Mouse (Mus musculus): ENCODE data around the gene Adipoq. TPM values are rescaled to one million over a fixed set of nuclear protein-coding genes. Genes with fewer than 3 reads are reported as not detected.
"Not testable (repeated sequence)": the region's sequence is repeated elsewhere in the genome, so short reads cannot be mapped to it uniquely, and the experiment has no call there.

Adipoq gene
- polyA plus RNA-seq, 1 experiment from 2014 or later: 0.21 TPM

- Histone ChIP-seq H3K27ac (ENCODE audit: low read length) (no peak overlapping the region), H3K4me1 (ENCODE audit: insufficient read depth, low read length) (0 out of 2 replicates have a peak, but pooled peaks cover 4% of the 10 kb centered on the region), H3K27me3 (ENCODE audit: insufficient read depth, low read length) (no peaks in the 10 kb centered on the region), H3K36me3 (ENCODE audit: insufficient read depth, low read length) (no peaks in the 10 kb centered on the region), H3K9me3 (ENCODE audit: low read length) (0 out of 2 replicates have a peak, but pooled peaks cover 8% of the 10 kb centered on the region), H3K4me2 (replicated peaks; ENCODE audit: low read depth, low read length) (no peak overlapping the region), H3K4me3 (ENCODE audit: low read length) (no peak overlapping the region), H3K9ac (replicated peaks; ENCODE audit: low read length) (no peak overlapping the region)
- WGBS: 88% methylated on average over 5 of the region's 5 CpGs
- no peak for ATAC-seq (ENCODE audit: low FRiP score, low TSS enrichment)
These were observed 28.5 kb downstream of the Adipoq start for GRCm38 (mm10) chr16:23174855-23175254.

- Histone ChIP-seq H3K4me1 (ENCODE audit: insufficient read depth, low read length) (no peaks in the 10 kb centered on the region), H3K27ac (ENCODE audit: low read length) (no peak overlapping the region), H3K4me2 (replicated peaks; ENCODE audit: low read depth, low read length) (no peak overlapping the region), H3K9ac (replicated peaks; ENCODE audit: low read length) (no peak overlapping the region), H3K4me3 (ENCODE audit: low read length) (no peak overlapping the region), H3K27me3 (ENCODE audit: insufficient read depth, low read length) (no peaks in the 10 kb centered on the region), H3K36me3 (ENCODE audit: insufficient read depth, low read length) (no peaks in the 10 kb centered on the region), H3K9me3 (ENCODE audit: low read length) (0 out of 2 replicates have a peak, but pooled peaks cover 8% of the 10 kb centered on the region)
- no peak for ATAC-seq (ENCODE audit: low FRiP score, low TSS enrichment)
- whole genome bisulfite sequencing: 48% methylated on average over 3 of the region's 3 CpGs
These were observed 29.6 kb downstream of the Adipoq start for GRCm38 (mm10) chr16:23175956-23176355.

GRCm38 (mm10) chr16:23177856-23178255 is 31.5 kb downstream of the Adipoq start:
- 0 out of 2 replicates have a peak, but pooled peaks cover 2% of the 10 kb centered on the region for H3K9me3 ChIP-seq (ENCODE audit: low read length)
- no peak overlapping the region for H3K4me3 ChIP-seq (ENCODE audit: low read length)
- no peaks in the 10 kb centered on the region for H3K4me1 ChIP-seq (ENCODE audit: insufficient read depth, low read length)
- H3K4me2 ChIP-seq (replicated peaks; ENCODE audit: low read depth, low read length): no peak overlapping the region
- no peak for ATAC-seq (ENCODE audit: low FRiP score, low TSS enrichment)
- 95% methylated on average over 2 of the region's 2 CpGs for whole genome bisulfite sequencing
- H3K9ac ChIP-seq (replicated peaks; ENCODE audit: low read length): no peak overlapping the region
- H3K36me3 ChIP-seq (ENCODE audit: insufficient read depth, low read length): no peaks in the 10 kb centered on the region
- no peak overlapping the region for H3K27ac ChIP-seq (ENCODE audit: low read length)
- no peaks in the 10 kb centered on the region for H3K27me3 ChIP-seq (ENCODE audit: insufficient read depth, low read length)

DNA sequence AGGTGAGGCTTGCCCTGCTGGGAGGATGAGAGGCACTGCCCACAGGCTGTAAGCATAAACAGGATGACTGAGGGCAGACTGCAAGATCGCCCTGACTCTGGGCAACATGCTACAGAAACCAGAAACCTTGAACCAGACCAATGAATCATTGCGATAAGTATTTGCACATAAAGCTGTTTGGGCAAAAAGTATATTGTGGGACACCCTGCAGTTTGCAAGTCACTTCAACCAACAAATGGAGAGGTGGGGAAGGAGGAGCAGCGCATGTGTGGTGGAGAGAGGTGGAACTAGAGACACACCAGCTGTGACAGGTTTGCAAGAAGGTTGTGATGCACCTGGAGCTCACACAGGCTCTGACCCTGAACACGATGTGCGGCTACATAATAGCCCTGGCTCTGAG is 32.5 kb downstream of the Adipoq start:
- no peak for ATAC-seq (ENCODE audit: low FRiP score, low TSS enrichment)
- 83% methylated on average over 5 of the region's 5 CpGs for WGBS
- no peaks in the 10 kb centered on the region for H3K27me3 ChIP-seq (ENCODE audit: insufficient read depth, low read length)
- no peaks in the 10 kb centered on the region for H3K9me3 ChIP-seq (ENCODE audit: low read length)
- H3K9ac ChIP-seq (replicated peaks; ENCODE audit: low read length): no peak overlapping the region
- H3K27ac ChIP-seq (ENCODE audit: low read length): no peak overlapping the region
- no peak overlapping the region for H3K4me2 ChIP-seq (replicated peaks; ENCODE audit: low read depth, low read length)
- H3K4me3 ChIP-seq (ENCODE audit: low read length): no peak overlapping the region
- no peaks in the 10 kb centered on the region for H3K36me3 ChIP-seq (ENCODE audit: insufficient read depth, low read length)
- H3K4me1 ChIP-seq (ENCODE audit: insufficient read depth, low read length): no peaks in the 10 kb centered on the region

GRCm38 (mm10) chr16:23179436-23179835 is 33.1 kb downstream of the Adipoq start:
- 93% methylated on average over 18 of the region's 18 CpGs for WGBS
- H3K4me3 ChIP-seq (ENCODE audit: low read length); H3K9me3 ChIP-seq (ENCODE audit: low read length); H3K27ac ChIP-seq (ENCODE audit: low read length); H3K27me3 ChIP-seq (ENCODE audit: insufficient read depth, low read length); H3K4me2 ChIP-seq (replicated peaks; ENCODE audit: low read depth, low read length); H3K4me1 ChIP-seq (ENCODE audit: insufficient read depth, low read length); H3K36me3 ChIP-seq (ENCODE audit: insufficient read depth, low read length); H3K9ac ChIP-seq (replicated peaks; ENCODE audit: low read length); ATAC-seq (ENCODE audit: low FRiP score, low TSS enrichment): not testable (repeated sequence)

DNA sequence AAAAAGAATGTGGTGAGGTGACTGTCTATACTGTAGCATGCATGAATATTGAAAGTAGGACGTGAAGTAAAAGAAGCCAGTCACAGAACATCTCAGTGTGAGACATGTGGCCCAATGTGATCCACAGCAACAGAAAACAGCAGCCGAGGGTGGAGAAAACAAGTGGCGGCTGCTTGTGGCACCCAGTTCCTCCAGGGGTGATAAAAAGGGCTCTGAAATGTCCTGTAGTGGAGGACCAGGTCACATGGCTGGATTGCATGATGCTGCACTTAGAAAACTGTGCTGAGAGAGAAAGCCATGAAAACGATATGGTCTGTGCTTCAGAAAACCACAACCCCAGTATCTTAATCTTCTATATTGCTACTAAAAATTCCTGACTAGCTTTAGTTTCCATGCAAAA is 34.7 kb downstream of the Adipoq start:
- Histone ChIP-seq H3K9ac (replicated peaks; ENCODE audit: low read length) (no peak overlapping the region), H3K27me3 (ENCODE audit: insufficient read depth, low read length) (no peaks in the 10 kb centered on the region), H3K36me3 (ENCODE audit: insufficient read depth, low read length) (no peaks in the 10 kb centered on the region), H3K4me2 (replicated peaks; ENCODE audit: low read depth, low read length) (no peak overlapping the region), H3K9me3 (ENCODE audit: low read length) (no peaks in the 10 kb centered on the region), H3K4me3 (ENCODE audit: low read length) (no peak overlapping the region), H3K4me1 (ENCODE audit: insufficient read depth, low read length) (no peaks in the 10 kb centered on the region), H3K27ac (ENCODE audit: low read length) (no peak overlapping the region)
- WGBS: 69% methylated on average over 4 of the region's 4 CpGs
- ATAC-seq (ENCODE audit: low FRiP score, low TSS enrichment): no peak

- H3K4me3 ChIP-seq (ENCODE audit: low read length): no peak overlapping the region
- H3K4me1 ChIP-seq (ENCODE audit: insufficient read depth, low read length): no peaks in the 10 kb centered on the region
- H3K27ac ChIP-seq (ENCODE audit: low read length): no peak overlapping the region
- no peak for ATAC-seq (ENCODE audit: low FRiP score, low TSS enrichment)
- no peaks in the 10 kb centered on the region for H3K36me3 ChIP-seq (ENCODE audit: insufficient read depth, low read length)
- no peak overlapping the region for H3K9ac ChIP-seq (replicated peaks; ENCODE audit: low read length)
- H3K27me3 ChIP-seq (ENCODE audit: insufficient read depth, low read length): no peaks in the 10 kb centered on the region
- no peak overlapping the region for H3K4me2 ChIP-seq (replicated peaks; ENCODE audit: low read depth, low read length)
- WGBS: 78% methylated on average over 3 of the region's 3 CpGs
- H3K9me3 ChIP-seq (ENCODE audit: low read length): no peaks in the 10 kb centered on the region
These were observed 35.2 kb downstream of the Adipoq start for GRCm38 (mm10) chr16:23181487-23181886.

- no peaks in the 10 kb centered on the region for H3K36me3 ChIP-seq (ENCODE audit: insufficient read depth, low read length)
- no peaks in the 10 kb centered on the region for H3K9me3 ChIP-seq (ENCODE audit: low read length)
- no peak overlapping the region for H3K9ac ChIP-seq (replicated peaks; ENCODE audit: low read length)
- 72% methylated on average over 1 of the region's 1 CpGs for WGBS
- no peak overlapping the region for H3K4me3 ChIP-seq (ENCODE audit: low read length)
- H3K27ac ChIP-seq (ENCODE audit: low read length): no peak overlapping the region
- H3K27me3 ChIP-seq (ENCODE audit: insufficient read depth, low read length): no peaks in the 10 kb centered on the region
- no peak for ATAC-seq (ENCODE audit: low FRiP score, low TSS enrichment)
- H3K4me2 ChIP-seq (replicated peaks; ENCODE audit: low read depth, low read length): no peak overlapping the region
- no peaks in the 10 kb centered on the region for H3K4me1 ChIP-seq (ENCODE audit: insufficient read depth, low read length)
These were observed 35.7 kb downstream of the Adipoq start for GRCm38 (mm10) chr16:23181942-23182597.

DNA sequence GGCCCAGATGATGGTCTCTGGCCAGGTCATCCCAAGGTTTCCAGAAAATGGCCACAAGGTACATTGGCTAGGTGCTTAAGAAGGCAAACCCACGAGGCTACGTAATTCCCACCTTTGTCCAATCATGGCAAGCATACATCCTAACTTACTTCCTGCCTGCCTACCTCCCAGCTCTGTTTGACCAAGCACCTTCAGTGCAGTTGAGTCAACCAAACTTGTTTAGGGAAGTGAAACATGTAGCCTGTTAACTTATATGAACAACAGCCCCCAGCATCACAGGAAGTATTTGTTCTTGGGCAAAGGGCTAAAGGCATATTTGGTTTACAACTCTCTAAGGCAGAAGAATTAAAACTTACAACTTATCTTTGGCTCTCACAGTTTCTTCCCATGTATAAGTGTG is 39.5 kb downstream of the Adipoq start:
- Histone ChIP-seq H3K27me3 (ENCODE audit: insufficient read depth, low read length) (no peaks in the 10 kb centered on the region), H3K9me3 (ENCODE audit: low read length) (no peaks in the 10 kb centered on the region), H3K36me3 (ENCODE audit: insufficient read depth, low read length) (no peaks in the 10 kb centered on the region), H3K4me2 (replicated peaks; ENCODE audit: low read depth, low read length) (no peak overlapping the region), H3K9ac (replicated peaks; ENCODE audit: low read length) (no peak overlapping the region), H3K4me3 (ENCODE audit: low read length) (no peak overlapping the region), H3K4me1 (ENCODE audit: insufficient read depth, low read length) (no peaks in the 10 kb centered on the region), H3K27ac (ENCODE audit: low read length) (no peak overlapping the region)
- 88% methylated on average over 2 of the region's 2 CpGs for WGBS
- no peak for ATAC-seq (ENCODE audit: low FRiP score, low TSS enrichment)

DNA sequence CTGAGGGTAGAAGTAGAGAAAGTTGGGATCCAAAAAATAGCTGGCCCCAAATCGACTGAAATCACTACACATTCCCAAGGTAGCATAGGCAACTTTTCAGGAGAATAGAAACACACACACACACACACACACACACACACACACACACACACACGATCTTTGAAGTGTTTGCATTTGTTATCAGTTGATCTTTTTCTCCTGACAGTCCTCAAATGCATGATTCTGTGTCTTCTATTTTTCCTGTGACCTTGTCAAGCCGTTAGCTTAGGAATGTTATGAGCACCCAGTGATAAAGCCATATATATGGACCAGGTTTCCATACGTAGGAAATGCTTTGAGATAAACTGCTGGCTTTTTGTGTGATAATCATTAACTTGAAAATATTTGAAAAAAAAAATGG is 40.1 kb downstream of the Adipoq start:
- ATAC-seq (ENCODE audit: low FRiP score, low TSS enrichment): no peak
- Histone ChIP-seq H3K27me3 (ENCODE audit: insufficient read depth, low read length) (no peaks in the 10 kb centered on the region), H3K4me1 (ENCODE audit: insufficient read depth, low read length) (no peaks in the 10 kb centered on the region), H3K9ac (replicated peaks; ENCODE audit: low read length) (no peak overlapping the region), H3K9me3 (ENCODE audit: low read length) (no peaks in the 10 kb centered on the region), H3K4me3 (ENCODE audit: low read length) (no peak overlapping the region), H3K27ac (ENCODE audit: low read length) (no peak overlapping the region), H3K36me3 (ENCODE audit: insufficient read depth, low read length) (no peaks in the 10 kb centered on the region), H3K4me2 (replicated peaks; ENCODE audit: low read depth, low read length) (no peak overlapping the region)
- WGBS: 63% methylated on average over 4 of the region's 4 CpGs
